Mouse (Mus musculus): ENCODE measurements at regions not wholly inside any gene's neighbourhood (a gene's known extent, or its start where the extent isn't known, plus 50 kb on each side); places are given as distances from the start of the nearest gene placed in this dataset.

DNA sequence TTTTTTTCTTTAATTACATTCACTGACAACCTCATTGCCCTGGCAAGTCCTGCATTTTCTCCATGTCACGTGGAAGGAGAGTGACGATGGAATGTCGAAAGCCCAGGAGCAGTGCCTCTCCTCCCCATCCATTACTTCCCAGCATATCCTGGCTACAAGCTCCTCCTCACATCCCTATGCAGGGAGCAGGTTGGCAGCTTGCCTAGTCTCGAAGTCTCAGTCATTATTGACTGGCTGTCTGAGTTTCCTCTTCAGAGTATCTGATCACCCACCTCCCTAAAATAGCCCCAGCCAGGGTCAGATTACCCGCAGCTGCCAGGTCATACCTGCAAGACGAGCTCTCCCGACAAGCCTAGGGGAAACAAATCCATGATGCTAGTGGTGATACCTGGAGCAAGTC, 83.7 kb upstream of the Galnt15 start:
- no peak for DNase-seq (ENCODE audit: low spot score)

DNA sequence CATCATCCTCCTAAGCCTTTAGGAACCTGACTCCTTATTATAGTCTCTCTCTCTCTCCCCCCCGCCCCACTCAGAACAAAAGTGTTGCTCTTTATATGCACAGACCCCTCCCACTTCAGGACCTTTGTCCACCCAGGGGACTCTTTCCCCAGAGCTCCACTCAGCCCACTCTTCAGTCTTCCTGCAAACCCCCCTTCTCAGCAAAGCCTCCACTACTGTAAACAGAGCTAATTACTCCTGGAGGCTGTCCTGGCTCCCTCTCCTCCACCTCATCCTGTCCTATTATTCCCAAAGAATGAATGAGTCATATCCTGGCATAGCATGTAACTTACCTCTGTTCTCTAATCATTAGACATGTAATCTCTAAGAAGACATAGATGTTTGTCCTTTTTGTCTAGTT, 82.8 kb upstream of the Galnt15 start:
- no peak for DNase-seq (ENCODE audit: low spot score)

DNA sequence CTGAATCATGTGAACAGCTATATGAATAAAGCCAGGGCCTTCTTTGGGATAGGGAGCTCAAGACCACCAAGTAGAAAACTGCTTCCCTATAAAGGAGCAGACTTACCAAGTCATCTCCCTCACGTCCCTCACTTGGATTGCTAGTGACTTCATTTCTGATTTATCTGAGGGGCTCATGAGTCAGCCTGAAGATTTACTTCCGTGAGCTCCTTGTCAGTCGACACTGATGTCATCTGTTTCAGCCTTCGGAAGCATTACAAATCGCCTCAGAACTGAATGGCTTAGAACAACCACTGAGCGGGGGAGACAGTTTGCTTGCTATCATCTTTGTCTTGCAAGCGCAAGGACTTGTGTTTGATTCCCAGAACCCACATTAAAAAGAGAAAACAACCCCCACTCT, 81.5 kb upstream of the Galnt15 start:
- no peak for DNase-seq (ENCODE audit: low spot score)

DNA sequence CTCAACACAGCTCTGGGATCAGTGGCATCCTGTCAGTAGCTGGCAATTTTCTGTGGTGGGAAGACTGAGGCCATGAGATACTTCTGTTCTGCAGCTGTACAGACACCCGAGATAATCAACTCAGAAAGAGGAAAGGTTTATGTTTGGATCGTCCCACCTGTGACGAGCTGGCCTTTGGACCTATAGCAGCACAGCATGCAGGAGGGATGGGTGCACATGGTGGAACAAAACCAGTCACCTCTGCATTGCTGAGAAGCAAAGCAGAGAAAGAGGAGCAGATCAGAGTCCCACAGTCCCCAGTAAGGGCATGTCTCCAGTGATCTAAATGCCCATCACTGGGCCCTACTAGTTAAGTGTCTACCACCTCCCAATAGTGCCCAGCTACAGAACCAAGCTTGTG, 76.9 kb upstream of the Galnt15 start:
- no peak for DNase-seq (ENCODE audit: low spot score)

DNA sequence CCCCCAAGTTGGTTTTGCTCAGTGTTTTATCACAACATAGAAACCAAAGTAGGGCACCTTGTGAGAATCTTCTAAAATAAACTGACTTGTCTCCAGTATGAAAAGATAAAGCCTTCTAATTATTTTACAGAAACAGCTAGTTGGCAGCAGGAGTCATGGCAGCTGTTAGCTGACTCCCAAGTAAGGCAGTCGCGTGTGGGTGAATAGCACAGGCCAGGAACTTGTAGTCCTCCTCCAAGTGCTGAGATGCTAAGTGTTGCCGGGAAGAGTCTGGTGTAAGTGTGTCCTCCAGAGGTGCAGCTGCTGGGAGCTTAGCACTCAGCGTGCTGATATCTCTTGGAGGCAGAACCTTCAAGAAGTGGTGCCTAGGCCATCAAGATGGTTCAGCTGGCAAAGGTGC, 75.0 kb upstream of the Galnt15 start:
- DNase-seq (ENCODE audit: low spot score) = no peak

DNA sequence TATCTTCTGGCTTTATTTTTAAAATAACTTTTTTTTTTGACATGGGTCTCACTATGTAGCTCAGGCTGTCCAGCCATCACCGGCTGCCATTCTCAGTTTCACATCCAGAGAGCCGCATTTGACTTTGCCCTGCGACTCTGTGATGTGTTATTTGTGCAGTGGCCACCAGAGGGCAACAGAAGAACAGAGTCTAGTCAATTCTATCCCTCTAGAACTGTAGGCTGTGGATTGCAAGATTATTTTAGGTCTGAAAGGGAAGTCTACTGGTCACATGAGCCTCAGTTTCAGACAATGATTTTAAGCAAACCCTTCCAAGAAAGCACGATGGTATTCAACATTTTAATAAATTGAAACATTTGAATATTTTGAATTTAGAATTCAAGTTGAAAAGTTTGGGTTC, 73.8 kb upstream of the Galnt15 start:
- DNase-seq (ENCODE audit: low spot score) = peak; percentile 79

DNA sequence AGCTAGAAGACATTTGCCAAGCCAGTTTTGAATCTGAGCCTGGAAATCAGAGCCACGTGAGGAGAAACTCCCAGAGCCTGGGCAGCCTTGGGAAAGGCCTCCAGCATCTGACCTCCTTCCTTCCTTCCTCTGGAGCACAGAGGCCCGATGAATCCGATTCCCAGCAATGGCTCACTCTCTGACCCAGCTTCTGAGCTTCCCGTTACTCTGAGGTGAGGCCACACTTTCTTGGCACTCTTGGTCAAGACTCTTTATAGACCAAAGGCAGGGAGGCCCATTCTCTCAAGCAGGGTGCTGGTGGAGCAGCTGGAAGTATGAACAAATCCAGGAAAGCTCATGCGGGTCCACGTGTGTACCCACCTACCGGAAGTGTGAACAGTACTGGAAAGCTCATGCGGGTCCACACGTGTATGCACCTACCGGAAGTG, 71.6 kb upstream of the Galnt15 start:
- no peak for DNase-seq (ENCODE audit: low spot score)

DNA sequence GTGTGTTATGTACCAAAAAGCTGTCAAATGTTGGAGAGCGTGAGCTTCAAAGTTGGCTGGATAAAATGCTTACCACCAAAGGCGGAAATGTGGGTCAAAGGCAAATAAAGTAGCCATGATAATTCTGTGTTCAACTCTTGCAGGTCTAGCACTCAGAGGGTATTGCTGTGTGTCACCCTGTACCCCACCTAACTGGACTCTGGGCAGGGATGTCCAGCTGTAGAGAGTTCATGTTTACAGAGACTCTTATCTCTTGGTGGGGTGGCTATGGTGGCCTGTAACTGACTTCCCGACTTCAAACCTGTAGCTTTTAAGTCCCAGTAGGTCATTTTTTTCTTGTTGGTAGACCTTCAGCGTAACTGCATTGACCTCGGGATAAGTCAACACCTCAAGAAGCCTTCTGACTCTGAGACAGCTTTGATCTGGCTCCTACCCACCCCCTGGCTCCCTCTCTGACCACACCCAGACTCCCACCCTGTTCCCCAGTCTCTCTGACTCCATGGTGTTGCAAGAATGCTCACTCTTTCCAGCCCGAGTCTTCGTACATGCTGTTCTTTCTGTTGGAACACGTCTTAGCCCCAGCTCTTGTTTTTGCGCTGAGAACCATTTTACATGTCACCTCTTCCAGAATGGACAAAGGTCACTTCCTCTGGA, 68.5 kb upstream of the Galnt15 start:
- peak; percentile 17 for DNase-seq (ENCODE audit: low spot score)

DNA sequence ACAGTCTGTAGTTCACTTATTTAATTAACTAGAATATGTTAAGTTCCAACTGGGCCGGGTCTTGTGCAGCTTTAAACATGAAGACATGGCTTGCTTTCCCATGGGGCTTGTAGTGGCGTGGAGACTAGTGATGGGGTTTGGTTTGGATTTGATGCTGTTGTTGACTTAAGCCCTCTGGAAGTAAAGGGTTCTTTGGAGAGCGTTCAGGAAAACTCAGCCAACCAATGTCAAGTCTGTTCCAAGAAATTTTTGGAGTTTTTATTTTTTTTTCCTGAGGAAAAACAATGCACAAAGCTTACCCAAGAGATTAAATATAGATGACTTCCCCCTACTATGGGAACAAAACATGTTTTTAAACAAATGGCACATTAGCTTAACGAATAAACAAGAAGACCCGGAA, 67.3 kb upstream of the Galnt15 start:
- DNase-seq (ENCODE audit: low spot score) = no peak

DNA sequence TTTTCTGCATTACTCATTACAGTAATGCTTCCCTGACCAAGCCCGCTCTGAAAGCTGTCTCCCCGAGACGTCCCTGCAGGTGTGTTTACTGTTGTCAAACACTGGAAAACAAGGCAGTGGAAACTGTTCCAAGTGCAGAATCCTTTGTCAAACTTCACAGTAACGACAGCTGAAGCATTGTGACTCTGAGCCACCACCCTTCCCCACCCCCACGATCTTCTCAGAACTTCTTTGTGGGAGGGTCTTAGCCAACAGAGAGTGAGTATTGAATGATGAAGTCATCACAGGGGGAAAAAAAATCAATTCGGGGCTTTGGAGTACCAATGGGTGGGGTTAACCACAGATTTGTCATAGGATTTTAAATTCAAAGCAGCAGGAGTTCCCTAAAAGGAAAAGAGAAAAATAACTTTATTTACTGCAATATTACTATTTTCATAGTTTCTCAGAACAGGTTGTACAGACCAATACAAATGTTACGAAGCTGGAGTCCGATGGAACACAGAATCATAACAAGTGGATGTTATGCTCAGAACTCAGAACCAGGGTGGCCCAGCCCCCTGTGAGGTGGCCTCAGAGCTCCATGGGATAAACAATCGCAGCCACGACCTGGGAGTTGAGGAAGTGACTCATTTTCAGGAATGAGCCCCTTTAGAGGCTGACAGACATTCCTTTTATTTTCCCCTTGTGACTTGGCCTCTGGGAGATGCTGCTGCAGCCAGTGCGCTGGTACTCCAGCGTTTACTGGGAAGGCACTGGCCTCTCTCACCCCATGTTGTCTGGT, 65.5 kb upstream of the Galnt15 start:
- DNase-seq (ENCODE audit: low spot score) = no peak

DNA sequence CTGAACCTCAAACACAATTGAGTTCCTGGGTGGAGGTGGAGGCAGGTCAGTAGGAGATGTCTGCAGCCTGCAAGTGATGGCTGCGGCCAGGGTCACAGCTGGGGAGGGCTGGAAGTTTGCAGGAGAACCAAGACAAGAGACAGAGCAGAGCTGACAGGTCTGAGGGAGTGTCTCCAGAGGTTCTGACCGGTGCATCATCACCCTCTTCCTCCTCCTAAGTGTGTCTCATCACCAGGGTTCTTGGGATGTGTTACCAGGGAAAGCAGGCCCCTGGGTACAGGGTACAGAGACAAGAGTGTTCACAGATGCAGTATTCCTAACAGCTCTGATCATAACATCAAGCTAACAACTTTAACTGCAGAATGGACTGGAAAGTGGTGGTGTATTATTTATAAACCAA, 64.7 kb upstream of the Galnt15 start:
- DNase-seq (ENCODE audit: low spot score) = no peak

DNA sequence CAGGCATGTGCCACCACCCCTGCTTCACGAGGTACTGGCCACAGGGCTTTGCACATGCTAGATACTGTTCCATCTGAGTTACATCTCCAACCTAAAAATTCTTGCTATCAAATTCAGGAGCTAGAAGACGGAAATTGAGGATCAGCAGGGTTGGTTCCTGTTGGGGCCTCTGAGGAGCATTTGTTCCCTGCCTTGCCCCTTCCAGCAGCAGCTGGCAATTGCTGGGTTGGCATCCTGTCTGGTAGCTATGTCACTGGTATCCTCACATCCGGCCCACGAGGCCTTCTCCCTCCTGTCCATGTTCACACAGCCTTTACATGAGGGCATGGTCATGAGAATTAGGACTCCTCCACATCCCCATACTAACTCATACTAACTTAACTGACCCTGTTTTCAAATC, 64.0 kb upstream of the Galnt15 start:
- DNase-seq (ENCODE audit: low spot score) = no peak

DNA sequence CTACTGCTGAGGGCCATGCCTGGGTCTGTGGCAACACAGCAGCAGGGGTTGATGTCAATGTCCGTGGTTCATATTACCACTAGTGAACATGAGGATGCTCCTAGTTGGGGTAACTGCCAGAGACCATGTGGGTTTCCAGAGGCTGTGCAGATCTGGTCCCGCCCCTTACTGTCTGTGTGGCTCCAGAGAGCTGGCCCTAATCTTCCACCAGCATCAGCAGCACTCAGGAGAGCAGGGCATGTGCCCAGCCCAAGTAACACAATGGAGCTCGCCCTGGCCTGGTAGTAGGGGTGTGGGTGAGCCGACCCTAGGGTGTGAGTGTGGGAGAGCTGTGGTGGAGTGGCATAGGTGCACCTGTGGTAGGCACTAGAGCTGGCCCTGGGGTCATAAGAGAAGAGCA, 59.3 kb upstream of the Galnt15 start:
- no peak for DNase-seq (ENCODE audit: low spot score)

DNA sequence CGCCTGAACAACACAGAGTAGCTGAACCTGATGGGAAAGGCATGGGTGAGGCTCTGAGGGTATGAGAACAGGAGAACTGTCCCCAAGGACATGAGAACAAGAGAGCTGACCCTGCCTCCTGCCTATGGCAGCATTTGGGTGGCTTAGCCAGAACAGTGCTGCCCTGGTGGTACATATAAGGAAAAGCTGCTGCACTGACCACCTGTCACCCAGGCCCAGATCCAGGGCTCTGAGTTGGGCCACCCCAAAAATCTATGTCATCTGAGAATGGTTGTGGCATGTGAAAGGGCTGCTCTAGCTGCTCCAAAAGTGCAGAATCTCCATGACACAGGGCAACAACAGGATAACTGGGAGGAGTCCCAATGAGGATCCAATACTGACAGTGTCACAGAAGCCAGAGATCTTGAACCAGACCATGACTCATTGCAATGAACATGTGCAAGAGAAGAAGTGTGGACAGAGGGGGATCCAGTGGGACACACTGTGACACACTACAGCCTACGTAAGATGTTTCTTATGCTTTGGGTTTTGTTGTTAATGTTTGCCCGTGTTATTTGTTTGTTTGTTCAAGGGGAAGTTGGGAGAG, 58.5 kb upstream of the Galnt15 start:
- DNase-seq (ENCODE audit: low spot score) = no peak

DNA sequence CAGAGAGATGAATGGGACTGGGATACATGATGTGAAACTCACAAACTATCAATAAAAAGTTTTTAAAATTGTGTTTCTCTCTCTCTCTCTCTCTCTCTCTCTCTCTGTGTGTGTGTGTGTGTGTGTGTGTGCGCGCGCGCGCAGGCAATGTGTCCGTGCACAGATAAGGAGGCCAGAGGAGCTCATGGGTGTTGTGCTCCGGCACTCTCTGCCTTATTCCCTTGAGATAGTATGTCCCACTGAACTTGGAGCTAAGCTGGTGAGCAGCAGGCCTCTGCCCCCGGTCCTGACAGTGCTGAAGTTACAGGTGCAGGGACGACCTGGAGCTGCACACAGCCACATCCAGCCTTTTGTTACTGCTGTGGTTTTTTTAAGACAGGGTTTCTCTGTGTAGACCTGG, 57.9 kb upstream of the Galnt15 start:
- no peak for DNase-seq (ENCODE audit: low spot score)

DNA sequence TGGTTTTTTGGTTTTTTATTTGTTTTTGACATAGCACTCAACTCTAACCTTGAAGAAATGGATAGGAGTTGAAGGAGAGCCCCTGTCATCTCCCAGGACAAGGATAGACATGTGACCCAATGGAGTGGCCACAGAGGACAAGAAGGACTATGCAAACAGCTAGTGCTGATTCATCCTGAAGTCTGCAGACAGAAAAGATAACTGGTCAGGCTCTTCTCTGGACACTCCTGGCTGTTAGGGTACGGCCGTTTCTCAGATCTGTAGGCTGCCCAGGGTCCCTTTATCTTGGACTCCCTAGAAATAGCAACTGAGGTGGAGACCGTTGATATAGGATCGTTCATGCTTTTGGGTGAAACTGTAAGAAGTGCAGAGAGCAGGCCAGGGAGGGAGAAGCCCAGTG, 55.1 kb upstream of the Galnt15 start:
- DNase-seq (ENCODE audit: low spot score) = no peak

DNA sequence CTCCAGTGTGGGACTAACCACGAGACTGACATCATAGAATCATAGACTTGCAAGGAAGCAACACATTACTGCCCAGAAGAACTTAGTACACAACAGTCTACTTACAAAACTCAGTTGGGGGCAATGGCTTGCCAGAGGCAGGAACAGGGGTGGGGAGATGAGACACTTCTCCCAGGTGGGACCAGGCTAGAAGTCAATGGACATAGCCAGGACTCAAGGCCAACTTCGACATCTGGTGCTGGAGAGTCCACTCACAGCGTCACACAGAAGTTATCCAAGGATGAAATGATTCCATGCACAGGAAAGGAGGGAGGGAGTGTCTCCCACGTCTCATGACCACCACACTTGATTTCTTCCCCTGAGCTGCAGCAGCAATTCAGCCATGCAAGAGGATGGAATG, 50.6 kb upstream of the Galnt15 start:
- DNase-seq (ENCODE audit: low spot score) = no peak

DNA sequence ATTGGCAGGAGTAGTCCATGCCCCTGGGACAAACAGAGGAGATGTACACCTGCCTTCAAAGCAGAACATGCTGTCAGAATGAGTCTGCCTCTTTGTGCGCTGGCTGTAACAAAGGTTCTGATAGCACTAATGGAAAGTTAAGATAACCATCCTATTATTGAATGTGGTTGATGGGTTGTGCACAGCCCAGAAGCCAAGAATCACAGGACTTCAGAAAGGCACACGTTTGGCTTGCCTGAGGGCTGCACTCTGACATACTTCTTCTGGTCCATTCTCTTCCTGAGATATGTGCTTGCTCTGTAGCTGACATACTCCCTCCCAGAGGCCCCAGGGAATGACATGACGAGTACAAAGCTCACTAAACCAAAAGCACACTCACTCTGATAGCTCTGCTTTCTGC, 50.1 kb upstream of the Galnt15 start:
- DNase-seq (ENCODE audit: low spot score) = no peak
